Mouse (Mus musculus) forebrain, embryonic 10.5 days (tissue): ENCODE data around the gene Flnb. TPM values are rescaled to one million over a fixed set of nuclear protein-coding genes. Genes with fewer than 3 reads are reported as not detected.

Experiments
- DNase-seq: peaks from one replicate; pipeline ENCODE4 v3.0.0-alpha.2; 2017; ENCODE audit warnings: low spot score; ENCODE audit errors: extremely low spot score
- H3K27ac ChIP-seq: fragments of 300-500 bp; sonication (generic); 2 replicates; pipeline ENCODE4 v1.5.1; 2016; ENCODE audit warnings: mild to moderate bottlenecking
- H3K27me3 ChIP-seq: fragments of 300-500 bp; sonication (generic); 2 replicates; pipeline ENCODE4 v1.6.1; 2016; ENCODE audit warnings: mild to moderate bottlenecking; ENCODE audit not compliant: poor library complexity, severe bottlenecking
- H3K36me3 ChIP-seq: fragments of 300-500 bp; sonication (generic); replicated peaks from 2 replicates; pipeline ENCODE4 v1.6.1; 2016; ENCODE audit warnings: mild to moderate bottlenecking, moderate library complexity
- H3K4me1 ChIP-seq: fragments of 300-500 bp; sonication (generic); 2 replicates; pipeline ENCODE4 v1.6.1; 2016
- H3K4me3 ChIP-seq: fragments of 300-500 bp; sonication (generic); 2 replicates; pipeline ENCODE4 v1.5.1; 2016; ENCODE audit warnings: mild to moderate bottlenecking, moderate library complexity
- H3K9me3 ChIP-seq: fragments of 300-500 bp; sonication (generic); 2 replicates; pipeline ENCODE4 v1.6.1; 2016; ENCODE audit warnings: mild to moderate bottlenecking, moderate library complexity
- WGBS: fragments of 180-500 bp; shearing (Covaris S2); methylation state at CpG from one replicate; pipeline ENCODE4 v1.1.7; 2016; 5-methylcytosine and 5-hydroxymethylcytosine counted together
- polyA plus RNA-seq: library from polyadenylated mRNA; unstranded; fragments of >200 nt; fragmentation: Nextera tagmentation; extraction: Ambion mirVana; gene quantifications from 2 replicates; pipeline ENCODE4 v1.2.1, GENCODE M21; 2016

Flnb gene
- polyA plus RNA-seq, 1 experiment from 2014 or later: 22.9 TPM

- Histone ChIP-seq H3K27ac (no peak overlapping the region), H3K27me3 (no peaks in the 10 kb centered on the region), H3K4me3 (no peak overlapping the region), H3K9me3 (no peaks in the 10 kb centered on the region), H3K36me3 (peaks cover 90% of the 10 kb centered on the region), H3K4me1 (peaks cover 32% of the 10 kb centered on the region)
- DNase-seq: no peak
Observed at GRCm38 (mm10) chr14:7891401-7891800, 73.6 kb downstream of the Flnb start.

GRCm38 (mm10) chr14:7896126-7896525 lies 78.4 kb downstream of the Flnb start:
- no peak overlapping the region for H3K4me3 ChIP-seq
- no peaks in the 10 kb centered on the region for H3K4me1 ChIP-seq
- no peak for DNase-seq
- H3K36me3 ChIP-seq: peaks cover 94% of the 10 kb centered on the region
- no peaks in the 10 kb centered on the region for H3K9me3 ChIP-seq
- no peak overlapping the region for H3K27ac ChIP-seq
- H3K27me3 ChIP-seq: no peaks in the 10 kb centered on the region
- 90% methylated on average over 9 of the region's 9 CpGs for WGBS

- Histone ChIP-seq H3K36me3 (peaks cover 92% of the 10 kb centered on the region), H3K9me3 (no peaks in the 10 kb centered on the region), H3K27me3 (no peaks in the 10 kb centered on the region), H3K4me1 (no peaks in the 10 kb centered on the region), H3K27ac (no peak overlapping the region), H3K4me3 (no peak overlapping the region)
- 88% methylated on average over 1 of the region's 1 CpGs for WGBS
- DNase-seq: no peak
Observed at GRCm38 (mm10) chr14:7896699-7897098, 78.9 kb downstream of the Flnb start.

DNA sequence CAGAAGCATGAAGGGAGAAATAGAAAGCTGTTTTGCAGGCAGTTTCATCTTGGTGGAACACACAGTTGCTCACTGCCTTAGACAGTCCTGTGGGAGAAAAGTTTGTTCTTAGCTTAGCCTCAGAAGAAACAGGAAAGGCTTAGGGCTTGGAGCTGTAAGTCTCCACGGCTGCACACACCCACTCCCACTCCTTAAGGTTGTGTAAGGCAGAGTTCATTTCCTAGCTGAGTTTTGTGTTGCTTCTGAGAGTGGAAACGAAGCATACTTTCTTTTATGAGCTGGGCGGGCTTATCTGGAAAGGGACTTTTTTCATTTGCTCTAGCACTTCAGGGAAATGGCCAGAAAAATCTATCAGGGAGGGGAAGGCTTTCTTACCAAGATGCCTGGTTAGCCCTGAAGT lies 82.2 kb downstream of the Flnb start:
- Histone ChIP-seq H3K27ac (no peak overlapping the region), H3K9me3 (no peaks in the 10 kb centered on the region), H3K4me1 (0 out of 2 replicates have a peak, but pooled peaks cover 3% of the 10 kb centered on the region), H3K4me3 (no peak overlapping the region), H3K27me3 (no peaks in the 10 kb centered on the region), H3K36me3 (peaks cover 88% of the 10 kb centered on the region)
- no peak for DNase-seq
- WGBS: 93% methylated on average over 3 of the region's 3 CpGs

DNA sequence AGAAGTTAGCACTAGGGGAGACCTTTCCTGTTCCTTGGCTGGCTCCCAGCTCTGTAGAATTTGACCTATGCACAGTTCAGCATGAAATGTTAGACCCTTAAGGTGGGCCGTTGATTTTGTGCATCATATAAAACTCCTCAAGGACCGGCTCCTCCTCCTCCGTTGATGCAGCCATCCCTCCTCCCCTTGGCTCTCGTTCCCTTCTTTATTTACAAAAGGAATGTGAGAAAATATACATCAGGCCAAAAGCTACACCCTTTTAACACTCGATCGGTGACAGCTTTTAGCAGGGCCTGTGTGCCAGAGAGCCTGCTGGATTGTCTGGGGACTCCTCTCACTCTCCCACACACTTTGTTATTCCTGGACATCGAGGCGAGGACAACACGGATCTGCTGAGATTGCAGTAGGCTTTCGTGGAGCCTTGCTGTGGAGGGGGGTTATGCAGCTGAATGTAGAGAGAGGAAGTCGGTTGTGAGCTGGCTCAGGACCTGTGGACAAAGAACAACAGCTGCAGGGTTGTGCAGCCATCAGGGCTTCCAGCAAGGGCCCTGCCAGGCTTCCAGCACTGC lies 82.8 kb downstream of the Flnb start:
- Histone ChIP-seq H3K9me3 (no peaks in the 10 kb centered on the region), H3K27ac (peak overlapping the region; percentile 9; the same call in 1 of the 2 replicates), H3K4me3 (no peak overlapping the region), H3K27me3 (no peaks in the 10 kb centered on the region), H3K4me1 (0 out of 2 replicates have a peak, but pooled peaks cover 3% of the 10 kb centered on the region), H3K36me3 (peaks cover 89% of the 10 kb centered on the region)
- WGBS: 80% methylated on average over 11 of the region's 11 CpGs
- DNase-seq: no peak

- no peaks in the 10 kb centered on the region for H3K27me3 ChIP-seq
Observed at GRCm38 (mm10) chr14:7901484-7902240, 83.9 kb downstream of the Flnb start.

DNA sequence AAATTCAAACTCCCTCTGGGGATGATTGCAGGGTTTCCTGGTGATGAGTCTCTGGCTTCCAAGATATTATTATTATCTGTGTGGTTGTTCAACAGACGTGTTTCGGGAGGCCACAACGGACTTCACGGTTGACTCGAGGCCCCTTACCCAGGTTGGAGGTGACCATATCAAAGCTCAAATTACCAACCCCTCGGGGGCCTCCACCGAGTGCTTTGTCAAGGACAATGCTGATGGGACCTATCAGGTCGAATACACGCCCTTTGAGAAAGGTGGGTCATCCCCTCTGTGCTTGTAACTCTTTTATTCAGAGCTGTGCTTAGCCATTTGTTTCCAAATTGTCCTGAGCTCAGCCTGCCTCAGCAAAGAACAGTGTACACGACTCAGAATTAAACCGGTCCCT lies 89.3 kb downstream of the Flnb start:
- DNase-seq: no peak
- H3K4me3 ChIP-seq: no peak overlapping the region
- WGBS: 90% methylated on average over 11 of the region's 11 CpGs
- no peaks in the 10 kb centered on the region for H3K4me1 ChIP-seq
- peaks cover 93% of the 10 kb centered on the region for H3K36me3 ChIP-seq
- H3K27ac ChIP-seq: no peak overlapping the region
- no peaks in the 10 kb centered on the region for H3K9me3 ChIP-seq
- H3K27me3 ChIP-seq: no peaks in the 10 kb centered on the region

More at GRCm38 (mm10) chr14:7901484-7902240, 83.9 kb downstream of the Flnb start:
- no peak for DNase-seq
- H3K4me3 ChIP-seq: no peak overlapping the region
- peaks cover 92% of the 10 kb centered on the region for H3K36me3 ChIP-seq
- WGBS: 91% methylated on average over 12 of the region's 12 CpGs
- H3K4me1 ChIP-seq: 0 out of 2 replicates have a peak, but pooled peaks cover 3% of the 10 kb centered on the region
- no peaks in the 10 kb centered on the region for H3K9me3 ChIP-seq
- no peak overlapping the region for H3K27ac ChIP-seq

GRCm38 (mm10) chr14:7909472-7909871 lies 91.7 kb downstream of the Flnb start:
- Histone ChIP-seq H3K27me3 (no peaks in the 10 kb centered on the region), H3K36me3 (peaks cover 97% of the 10 kb centered on the region), H3K9me3 (no peaks in the 10 kb centered on the region), H3K4me3 (no peak overlapping the region), H3K27ac (no peak overlapping the region), H3K4me1 (peaks cover 13% of the 10 kb centered on the region)
- no peak for DNase-seq
- 89% methylated on average over 10 of the region's 10 CpGs for WGBS

DNA sequence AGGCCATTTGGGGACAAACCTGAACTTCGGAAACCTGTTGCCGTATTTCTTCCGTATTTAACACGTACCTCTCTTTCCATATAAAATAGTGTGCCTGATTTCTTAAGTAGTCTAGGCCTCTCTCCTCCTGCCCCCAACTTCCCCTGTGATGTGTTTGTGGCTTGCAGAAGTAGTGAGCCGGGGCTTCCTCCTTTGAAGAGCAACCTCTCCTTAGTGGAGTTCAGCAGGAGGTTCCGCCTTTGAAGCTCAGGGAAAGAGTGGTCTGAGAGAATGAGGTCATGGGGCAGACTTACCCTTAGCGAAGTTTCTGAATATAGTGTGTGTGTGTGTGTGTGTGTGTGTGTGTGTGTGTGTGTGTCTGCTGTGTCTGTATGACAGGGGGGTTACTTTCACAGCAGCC lies 96.1 kb downstream of the Flnb start:
- no peaks in the 10 kb centered on the region for H3K9me3 ChIP-seq
- H3K4me1 ChIP-seq: peaks cover 15% of the 10 kb centered on the region
- H3K36me3 ChIP-seq: peaks cover 98% of the 10 kb centered on the region
- H3K27me3 ChIP-seq: no peaks in the 10 kb centered on the region
- 0 out of 2 replicates have a peak overlapping the region, but pooled peaks have one; percentile 51 for H3K27ac ChIP-seq
- no peak for DNase-seq
- WGBS: 75% methylated on average over 7 of the region's 7 CpGs
- H3K4me3 ChIP-seq: no peak overlapping the region

GRCm38 (mm10) chr14:7914461-7914860 lies 96.7 kb downstream of the Flnb start:
- no peak for DNase-seq
- Histone ChIP-seq H3K4me3 (no peak overlapping the region), H3K36me3 (peaks cover 99% of the 10 kb centered on the region), H3K9me3 (no peaks in the 10 kb centered on the region), H3K4me1 (peaks cover 15% of the 10 kb centered on the region), H3K27ac (no peak overlapping the region), H3K27me3 (no peaks in the 10 kb centered on the region)
- 75% methylated on average over 4 of the region's 4 CpGs for WGBS

GRCm38 (mm10) chr14:7918150-7918991 lies 100.6 kb downstream of the Flnb start:
- H3K27ac ChIP-seq: no peak overlapping the region
- H3K9me3 ChIP-seq: no peaks in the 10 kb centered on the region
- no peak overlapping the region for H3K4me3 ChIP-seq
- H3K36me3 ChIP-seq: peaks cover 98% of the 10 kb centered on the region
- peaks cover 13% of the 10 kb centered on the region for H3K4me1 ChIP-seq
- H3K27me3 ChIP-seq: no peaks in the 10 kb centered on the region
- WGBS: 89% methylated on average over 6 of the region's 6 CpGs
- no peak for DNase-seq

DNA sequence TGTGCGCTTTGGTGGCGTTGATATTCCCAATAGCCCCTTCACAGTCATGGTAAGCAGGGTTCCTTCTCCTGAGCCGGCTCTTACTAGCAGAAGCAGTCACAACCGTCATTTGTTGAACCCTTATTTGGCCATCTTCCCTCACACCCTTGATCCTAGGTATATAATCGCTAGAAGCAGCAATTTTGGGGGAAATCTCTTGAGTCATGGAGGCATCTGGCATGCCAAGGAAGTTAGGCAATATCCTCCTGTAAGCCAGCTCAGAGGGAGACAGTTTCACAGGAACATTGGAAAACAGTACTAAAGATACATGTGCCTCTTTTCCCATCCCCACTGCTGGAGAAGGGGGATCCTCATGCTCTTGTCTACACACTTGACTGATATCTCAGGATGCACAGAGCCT lies 101.6 kb downstream of the Flnb start:
- Histone ChIP-seq H3K27ac (no peak overlapping the region), H3K36me3 (peaks cover 98% of the 10 kb centered on the region), H3K4me1 (peaks cover 4% of the 10 kb centered on the region), H3K4me3 (no peak overlapping the region), H3K9me3 (no peaks in the 10 kb centered on the region), H3K27me3 (no peaks in the 10 kb centered on the region)
- 95% methylated on average over 5 of the region's 5 CpGs for WGBS
- DNase-seq: no peak

GRCm38 (mm10) chr14:7919921-7920320 lies 102.2 kb downstream of the Flnb start:
- H3K36me3 ChIP-seq: peaks cover 98% of the 10 kb centered on the region
- H3K27me3 ChIP-seq: no peaks in the 10 kb centered on the region
- no peak overlapping the region for H3K4me3 ChIP-seq
- DNase-seq: no peak
- 88% methylated on average over 4 of the region's 4 CpGs for WGBS
- no peaks in the 10 kb centered on the region for H3K9me3 ChIP-seq
- H3K4me1 ChIP-seq: no peaks in the 10 kb centered on the region
- no peak overlapping the region for H3K27ac ChIP-seq
